Mouse (Mus musculus): ENCODE measurements around the gene Map2k7.
"Not testable (repeated sequence)": the region's sequence is repeated elsewhere in the genome, so short reads cannot be mapped to it uniquely, and the experiment has no call there.

Map2k7 gene

DNA sequence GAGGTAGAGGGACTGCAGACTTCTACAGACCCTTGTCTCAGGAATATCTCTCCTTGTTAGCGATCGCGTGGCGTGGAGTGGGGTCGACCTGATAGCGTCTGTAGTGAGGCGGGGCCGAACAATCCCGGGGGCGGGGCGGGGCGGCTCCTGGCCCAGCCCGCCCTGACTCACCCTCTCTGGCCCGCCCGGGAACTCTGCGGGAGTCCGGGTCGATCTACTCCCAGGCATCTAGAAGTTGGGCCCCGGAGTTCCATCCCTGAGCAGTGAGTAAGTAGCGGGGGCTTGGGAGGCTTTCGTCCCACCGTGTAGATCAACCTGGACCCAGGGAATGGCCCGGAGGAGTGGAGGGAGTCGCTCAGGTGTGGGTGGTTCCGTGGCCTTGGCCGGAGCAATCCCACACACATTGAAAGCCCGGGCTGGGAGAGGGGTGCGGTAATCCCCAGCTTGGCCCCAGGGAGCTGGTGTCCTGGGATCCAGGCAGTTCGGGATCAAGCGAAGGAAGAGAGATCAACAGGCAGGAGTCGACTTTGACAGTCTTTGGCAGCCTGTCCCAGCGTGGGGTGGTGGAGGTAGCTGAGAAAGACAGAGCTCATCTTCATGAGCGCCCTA is 11.7 kb upstream of the Map2k7 start, which contains the start of gene Lrrc8e:
Lrrc8e (plus strand) TSS at position 89 of the 609 bp plus-strand sequence.
- no peak for DNase-seq

DNA sequence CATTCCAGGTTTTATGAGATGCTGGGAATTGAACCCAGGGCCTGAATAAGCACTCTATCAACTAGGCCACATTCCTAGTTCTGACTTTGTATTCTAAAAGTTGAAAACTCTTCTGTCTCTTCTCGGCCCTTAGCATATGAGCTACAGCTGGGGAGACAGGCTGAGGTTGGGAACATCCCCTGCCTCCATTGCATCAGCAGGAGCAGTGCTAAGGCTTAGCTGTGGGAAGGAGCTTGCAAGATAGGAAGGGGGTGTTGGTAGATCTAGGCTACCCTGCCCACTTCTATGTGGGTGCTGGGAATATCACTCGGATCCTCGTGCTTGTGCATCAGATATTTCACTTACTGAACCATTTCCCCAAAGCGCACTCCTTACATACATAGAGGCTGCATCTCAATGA is 10.6 kb upstream of the Map2k7 start:
- no peak for DNase-seq

DNA sequence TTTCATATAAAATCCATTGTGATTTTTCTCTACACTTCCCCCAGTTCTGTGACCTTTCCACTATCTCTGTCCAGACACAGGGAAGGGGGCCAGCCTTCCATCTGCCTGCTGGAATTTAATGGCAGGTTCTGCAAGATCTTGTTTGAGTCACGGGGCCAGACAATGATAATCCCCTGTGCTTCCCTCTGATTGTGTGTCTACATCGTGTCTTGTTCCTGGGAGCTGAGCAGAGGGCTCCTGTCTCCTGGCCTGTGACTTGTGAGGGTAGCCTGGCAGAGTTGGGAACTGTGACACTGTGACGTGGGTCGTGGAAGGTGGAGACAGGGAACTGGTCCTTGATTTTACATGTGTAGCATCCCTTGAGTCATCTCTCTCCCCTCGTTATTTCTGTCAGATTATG is 8.8 kb upstream of the Map2k7 start:
- no peak for DNase-seq

DNA sequence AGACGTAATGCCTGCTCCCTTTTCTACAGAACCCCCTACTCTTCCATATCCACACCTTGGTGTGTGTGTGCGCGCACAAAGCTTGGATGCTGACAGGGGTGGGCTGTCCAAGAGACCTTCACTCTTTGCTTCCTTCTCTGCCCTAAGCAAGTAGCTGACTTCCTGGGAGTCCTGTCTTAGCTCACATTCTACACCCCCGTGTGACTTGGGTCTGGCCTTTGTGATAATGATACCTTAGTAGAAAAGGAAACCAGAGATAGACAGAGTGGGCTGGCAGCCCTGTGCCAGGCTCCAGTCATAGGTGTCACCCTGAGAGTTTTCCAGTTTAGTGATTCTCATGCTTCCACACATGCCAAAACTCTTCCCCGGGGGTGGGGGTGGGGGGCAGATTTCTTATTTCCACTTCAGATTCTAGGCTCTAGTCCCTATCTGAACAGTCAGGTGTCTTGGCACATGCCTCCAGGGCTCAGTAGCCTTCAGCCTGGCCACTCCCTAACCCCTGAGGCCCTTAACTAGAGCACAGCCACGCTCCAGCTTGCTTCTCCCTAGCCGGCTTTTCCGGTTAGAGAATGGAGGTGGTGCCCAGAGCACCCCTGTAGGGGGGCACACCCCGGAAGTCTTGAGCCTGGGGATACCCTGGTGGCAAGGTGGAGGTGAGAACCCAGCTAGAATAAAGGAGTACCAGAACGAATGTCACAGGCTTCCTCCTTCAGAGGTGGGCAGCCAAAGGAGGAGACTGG is 7.8 kb upstream of the Map2k7 start:
- DNase-seq: no peak

DNA sequence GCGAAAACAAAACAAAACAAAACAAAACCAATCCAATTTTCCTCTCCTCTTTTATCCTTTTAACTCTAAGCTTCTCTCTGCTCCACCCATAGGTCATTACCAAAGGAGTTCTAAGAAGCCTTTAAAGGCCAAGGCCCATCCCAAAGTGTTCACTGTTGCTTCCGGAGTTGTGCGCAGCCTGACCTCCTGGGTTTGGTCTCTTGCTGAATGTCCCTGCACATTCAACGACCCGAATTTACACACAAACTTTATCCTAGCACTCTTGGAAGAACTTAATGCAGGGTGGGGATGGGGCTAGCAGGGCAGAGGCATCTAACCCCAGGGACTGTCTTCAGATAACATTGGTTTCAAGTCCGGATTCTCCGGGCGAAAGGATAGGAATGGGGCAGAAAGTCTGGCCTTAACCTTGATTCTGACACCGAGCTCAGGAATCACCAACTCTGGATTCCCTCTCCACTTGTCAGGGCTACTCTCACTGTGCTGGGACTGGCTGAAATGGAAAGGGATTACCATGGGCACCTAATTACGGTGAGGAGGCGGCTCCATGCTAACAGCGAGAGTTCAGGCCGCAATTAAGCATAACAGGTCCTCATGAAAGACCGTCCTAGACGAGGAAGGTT is 616 bp upstream of the Map2k7 start:
- DNase-seq: no peak

DNA sequence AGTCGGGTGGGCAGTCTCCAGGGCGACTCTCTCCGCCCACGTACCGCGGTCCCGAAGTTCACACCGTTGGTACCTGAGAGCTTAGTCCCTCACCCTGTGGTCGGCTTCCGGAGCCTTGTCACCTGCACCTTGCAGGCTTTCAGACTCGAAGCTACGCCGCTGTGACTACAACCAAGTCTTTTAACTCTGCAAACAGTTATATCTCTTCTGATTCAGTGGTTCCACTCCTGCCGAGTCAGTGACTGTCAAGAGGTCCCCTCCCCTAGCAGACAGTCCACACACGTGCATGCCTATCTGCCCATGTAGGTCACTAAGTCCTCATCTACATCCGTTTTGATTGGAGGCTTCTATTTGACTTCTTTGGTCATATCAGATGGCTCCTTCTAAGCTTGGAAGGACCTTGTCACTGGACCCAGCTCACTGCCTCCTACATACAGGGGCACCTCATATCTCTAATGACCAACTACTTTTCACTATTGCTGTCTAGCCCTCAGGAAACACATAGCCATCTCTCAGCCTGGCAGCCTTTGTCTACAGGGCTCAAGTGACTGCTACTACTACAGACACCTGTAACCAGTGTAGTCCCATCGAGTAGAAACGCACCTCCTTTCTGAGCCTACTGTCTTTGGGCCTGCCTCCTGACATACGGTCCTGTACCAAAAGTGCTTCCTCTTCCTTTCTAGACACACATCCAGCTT is 802 bp downstream of the Map2k7 start:
- DNase-seq: no peak

DNA sequence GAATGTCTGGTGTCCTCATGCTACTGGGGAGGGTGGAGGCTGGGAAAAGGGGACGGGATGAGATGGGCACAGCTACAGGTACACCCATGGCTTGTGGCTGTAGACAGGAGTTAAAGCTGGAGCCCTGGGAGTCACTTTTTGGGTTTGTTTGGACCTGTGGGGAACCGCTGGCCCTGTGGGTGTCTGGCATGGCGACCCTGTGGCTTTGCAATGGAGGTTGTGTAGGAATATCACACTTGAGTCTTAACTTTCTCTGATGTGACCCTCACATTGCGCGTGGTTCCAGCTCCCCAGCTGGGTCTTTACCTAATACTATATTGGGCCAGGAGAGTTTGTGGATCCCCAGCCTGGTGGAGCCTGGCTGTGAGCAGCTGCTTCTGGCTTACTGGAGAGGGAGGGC is 6.5 kb downstream of the Map2k7 start:
- no peak for DNase-seq

DNA sequence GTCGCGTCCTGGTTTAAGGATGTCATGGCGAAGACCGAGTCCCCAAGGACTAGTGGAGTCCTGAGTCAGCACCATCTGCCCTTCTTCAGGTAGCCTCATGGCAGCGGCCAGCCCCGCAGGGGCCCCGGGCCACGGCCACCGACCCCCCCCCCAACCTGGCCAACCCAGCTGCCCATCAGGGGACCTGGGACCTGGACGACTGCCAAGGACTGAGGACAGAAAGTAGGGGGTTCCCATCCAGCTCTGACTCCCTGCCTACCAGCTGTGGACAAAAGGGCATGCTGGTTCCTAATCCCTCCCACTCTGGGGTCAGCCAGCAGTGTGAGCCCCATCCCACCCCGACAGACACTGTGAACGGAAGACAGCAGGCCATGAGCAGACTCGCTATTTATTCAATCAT is 7.2 kb downstream of the Map2k7 start:
- no peak for DNase-seq

DNA sequence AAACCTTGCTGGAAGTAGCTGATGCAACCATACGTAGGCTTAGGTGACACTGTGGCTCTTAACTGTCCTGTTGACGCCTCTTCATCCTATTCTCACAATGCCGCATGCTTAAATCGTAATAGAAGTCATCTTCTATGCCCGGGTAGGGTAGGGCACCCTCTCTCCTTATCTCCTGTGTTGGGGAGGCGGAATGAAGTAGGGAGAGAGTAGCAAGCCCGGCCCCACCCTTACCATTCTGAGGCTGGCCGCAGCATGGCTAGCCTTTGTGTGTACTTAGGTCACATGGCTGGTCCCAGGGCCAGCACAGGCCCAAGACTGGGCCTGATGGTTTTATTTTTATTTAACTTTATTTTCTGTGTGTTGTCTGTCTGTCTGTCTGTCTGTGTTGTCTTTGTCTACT is 8.7 kb downstream of the Map2k7 start:
- DNase-seq: no peak

DNA sequence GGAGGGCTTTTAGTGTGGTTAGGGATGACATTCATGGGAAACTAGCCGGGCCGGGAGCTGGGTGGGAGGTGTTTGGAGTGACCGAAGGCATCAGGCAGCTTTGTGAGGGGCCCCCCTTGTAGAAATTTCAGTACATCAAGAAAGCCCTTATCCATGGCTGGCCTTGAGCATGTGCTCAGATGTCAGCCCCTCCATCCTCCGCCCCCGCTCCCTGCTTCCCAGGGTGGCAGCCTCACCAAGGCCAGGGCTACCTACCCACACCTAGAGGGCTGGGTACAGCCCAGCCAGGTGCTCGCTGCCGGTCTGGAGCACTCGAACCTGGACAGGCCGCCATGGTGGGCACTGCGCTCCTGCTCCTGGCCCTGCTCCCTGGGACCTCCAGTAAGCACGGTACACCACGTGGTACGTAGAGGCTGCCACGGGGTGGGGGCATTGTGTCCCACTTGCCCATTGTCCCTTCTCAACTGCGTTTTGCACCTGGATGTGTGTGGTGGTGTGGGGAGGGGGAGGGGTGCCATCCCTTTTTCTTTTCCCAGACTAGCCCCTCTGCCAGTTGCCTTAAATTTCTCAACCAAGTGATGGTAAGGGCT is 9.5 kb downstream of the Map2k7 start, which contains the start of gene Tgfbr3l:
Tgfbr3l (plus strand) TSS at position 264 of the 590 bp plus-strand sequence.
- no peak for DNase-seq

DNA sequence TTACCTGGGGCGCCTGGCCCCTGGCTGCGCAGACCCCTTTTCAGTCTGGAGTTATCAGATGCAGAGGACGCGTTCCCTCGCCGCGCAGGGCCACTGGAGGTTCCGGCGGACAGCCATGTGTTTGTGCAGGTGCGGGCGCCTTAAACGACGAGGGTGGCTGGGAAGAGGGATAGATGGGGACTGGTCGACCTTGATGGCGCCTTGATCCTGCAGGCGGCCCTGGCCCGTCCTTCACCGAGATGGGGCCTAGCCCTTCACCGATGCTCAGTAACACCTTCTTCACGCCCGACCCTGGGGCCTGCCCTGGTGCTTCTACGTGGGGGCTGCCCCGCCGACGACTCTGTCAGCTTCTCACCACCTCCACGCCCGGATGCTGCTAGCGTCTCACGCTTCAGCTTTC is 10.7 kb downstream of the Map2k7 start:
- no peak for DNase-seq

DNA sequence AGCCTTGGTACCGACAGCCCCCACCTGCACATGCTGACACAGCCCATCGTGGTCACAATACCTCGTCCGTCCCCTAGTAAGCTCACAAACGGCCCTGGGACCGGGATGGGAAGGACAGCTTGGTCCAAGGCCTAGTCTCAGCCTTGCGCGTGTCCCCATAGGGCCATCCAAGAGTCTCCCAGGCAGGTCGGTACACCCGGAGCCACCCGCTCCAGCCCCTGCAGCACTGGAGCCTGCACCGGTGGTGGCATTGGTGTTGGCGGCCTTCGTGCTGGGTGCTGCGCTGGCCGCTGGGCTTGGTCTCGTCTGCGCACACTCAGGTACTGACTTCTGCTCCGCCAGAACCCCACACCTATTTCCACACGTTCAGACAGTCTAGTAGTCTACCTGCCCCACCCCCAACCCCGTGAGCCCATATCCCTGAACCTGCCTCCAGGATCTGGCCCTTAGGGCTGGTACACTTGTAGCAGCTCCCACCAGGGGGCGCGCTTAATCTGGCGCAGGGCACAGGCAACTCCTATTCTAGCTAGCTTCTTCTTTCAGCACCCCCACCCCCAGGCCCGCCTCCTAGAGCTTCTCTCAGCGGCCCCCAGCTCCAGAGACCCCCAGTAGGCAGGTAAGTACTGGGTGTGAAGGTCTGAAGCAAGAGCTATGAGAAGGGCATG is 11.9 kb downstream of the Map2k7 start:
- DNase-seq: peak; percentile 81

DNA sequence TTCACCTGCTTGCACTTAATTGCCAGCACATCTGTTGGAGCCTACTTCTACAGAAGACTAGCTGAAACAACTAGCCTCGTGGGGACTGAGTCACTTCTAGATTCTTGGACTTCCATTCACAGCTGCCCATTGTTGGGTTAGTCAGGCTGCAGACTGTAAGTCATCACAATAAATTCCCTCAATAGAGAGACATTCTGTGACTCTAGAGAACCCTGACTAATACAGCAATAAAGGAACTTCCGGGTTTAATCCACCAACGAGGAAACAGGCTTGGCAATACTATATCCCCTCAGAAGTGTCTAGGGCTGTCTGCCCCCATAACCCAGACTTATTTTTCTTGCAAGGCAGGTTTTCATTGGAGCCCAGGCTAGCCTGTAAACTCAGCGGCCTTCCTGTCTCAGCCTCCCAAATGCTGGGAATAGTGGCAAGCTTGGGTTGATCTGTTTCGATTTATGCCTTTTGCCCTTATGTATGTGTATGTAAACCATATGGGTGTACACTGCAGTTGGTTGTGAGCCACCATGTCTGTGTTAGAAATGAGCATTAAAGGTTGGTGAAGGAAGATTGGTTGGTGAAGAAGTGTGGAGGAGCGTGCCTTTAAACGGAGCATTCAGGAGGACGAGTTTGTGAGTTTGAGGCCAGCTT is 13.7 kb downstream of the Map2k7 start:
- no peak for DNase-seq

DNA sequence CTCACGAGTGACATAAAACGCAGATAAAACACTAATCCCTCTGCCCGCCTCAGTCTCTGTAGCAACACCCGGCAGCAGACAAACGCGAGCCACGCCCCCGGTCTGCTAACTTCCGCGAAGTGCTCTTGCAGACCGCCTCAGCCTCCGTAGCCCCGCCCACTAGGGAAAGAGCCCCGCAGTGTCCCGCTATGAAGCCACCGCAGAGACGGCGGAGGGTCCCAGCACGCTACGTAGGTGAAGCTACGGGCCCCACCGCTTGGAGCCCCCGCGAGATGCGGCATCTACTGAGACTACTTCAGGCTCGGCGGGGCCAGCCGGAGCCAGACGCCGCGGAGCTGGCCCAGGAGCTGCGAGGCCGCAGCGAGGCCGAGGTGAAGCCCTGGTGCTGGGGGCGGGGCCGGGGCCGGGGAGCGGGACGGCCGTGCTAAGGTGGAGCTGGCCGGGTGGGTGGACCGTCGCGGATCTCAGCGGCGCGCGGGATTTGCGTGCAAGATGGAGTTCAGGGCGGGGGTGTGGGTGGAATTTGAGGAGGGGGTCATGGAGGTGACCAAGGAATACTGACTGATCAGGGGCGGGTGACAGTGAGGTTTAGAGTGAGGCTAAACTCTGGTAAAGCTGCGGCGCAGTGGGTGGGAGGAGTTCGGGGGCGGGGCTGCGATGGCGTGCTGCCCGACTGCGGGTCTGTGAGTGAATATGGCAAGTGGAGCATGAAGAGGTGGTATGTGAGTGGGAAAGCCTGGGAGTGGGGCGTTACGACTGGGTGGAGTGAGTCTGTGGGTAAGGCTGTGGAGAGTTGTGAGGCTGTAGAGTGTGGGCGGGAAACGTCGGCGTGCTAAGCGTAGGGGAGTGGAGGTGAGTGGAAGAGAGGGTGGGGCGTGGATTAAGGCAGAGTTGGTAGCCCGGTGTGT is 14.6 kb downstream of the Map2k7 start, which contains the start of gene Snapc2:
Snapc2 (plus strand) TSS at position 147 of the 908 bp plus-strand sequence.
- peak; percentile 95 for DNase-seq

DNA sequence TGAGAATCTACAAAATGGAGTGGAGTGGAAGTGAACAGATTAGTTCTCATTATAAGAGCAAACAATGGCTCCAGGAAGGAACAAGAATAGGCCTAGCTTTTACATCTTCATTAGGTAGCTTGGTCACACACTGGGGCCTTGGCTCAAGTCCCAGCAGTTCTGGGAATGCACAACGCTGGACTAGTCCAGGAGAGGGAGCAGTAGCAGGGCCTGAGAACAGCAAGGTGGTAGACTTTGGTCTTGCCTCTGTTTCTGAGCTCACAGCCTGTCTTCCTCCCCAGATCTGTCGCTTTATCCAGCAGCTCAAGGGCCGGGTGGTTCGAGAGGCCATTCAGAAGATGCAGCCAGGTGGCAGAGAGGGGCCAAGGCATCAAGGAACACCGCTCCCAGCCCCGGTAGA is 15.5 kb downstream of the Map2k7 start:
- DNase-seq: no peak

DNA sequence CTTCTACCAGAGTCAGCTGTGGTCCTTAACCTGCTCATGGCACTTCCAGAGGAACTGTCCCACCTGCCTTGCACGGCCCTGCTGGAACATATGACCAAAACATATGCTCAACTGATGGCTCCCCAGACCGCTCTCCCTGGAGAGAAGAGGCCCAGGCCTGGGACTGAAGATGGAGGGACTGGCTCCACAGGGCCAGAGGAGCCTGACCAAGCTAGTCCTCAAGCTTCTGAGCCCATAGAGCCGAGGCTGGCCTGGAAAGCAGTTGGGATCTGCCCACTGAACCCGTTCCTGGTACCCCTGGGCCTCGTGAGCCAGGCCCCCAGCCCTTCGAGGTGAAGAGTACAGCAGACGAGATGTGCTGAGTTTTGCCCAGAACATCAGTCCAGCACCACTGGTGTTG is 16.9 kb downstream of the Map2k7 start:
- not testable (repeated sequence) for DNase-seq

DNA sequence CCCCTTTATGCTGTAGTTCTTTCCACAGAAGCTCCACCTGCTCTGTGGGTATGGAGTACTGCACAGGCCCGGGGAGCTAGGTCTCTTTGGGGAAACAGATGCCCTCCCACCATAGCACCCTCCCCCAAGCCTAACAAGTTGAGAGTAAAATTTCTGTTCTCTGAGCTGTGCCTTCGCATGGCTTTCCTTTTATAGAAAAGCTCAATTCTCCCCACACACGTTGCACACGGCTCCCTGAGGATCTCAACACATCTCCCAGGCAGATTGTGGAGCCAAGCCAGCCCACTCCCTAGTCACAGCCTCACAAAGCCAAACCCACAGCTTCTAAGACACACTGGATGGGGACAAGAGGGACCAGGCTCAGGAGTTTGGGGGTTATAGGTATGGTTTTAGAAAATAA is 18.4 kb downstream of the Map2k7 start:
- no peak for DNase-seq

DNA sequence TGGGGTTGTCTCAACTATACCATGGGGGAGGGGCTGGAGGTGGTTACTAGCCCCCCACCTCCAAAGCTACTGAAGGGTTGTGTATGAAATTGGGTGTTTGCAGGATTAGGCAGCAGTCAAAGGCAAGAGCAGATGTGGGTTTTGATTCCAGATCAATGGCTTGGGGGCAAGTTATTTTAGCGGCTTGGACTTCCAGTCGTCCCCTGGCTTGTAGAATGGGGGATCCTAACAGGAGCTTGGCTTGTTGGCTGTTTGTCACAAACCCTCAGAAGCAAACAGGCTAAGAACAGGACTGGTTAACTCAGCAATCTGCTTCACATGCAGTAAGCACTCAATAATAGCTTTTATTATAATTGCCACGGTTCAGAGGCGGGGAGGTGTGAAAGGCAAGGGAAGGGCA is 18.8 kb downstream of the Map2k7 start:
- DNase-seq: no peak

DNA sequence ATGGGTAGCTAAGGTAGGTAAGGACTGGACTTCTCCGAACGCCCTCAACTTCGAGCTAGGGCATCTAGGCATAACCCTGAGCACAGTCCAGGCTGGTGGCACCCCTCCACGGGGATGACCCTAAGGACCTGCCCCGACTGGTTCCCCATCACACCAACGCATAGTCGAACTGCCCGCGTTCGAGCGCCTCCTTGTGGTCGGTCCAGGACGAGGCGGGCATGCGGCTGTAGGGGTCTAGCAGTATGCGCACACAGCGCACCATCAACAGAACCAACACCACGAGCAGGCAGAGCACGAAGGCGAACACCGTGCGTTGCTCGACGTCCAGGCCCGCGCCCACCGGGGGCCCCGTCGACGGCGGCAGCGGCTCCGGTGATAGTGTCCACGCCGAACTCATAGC is 19.7 kb downstream of the Map2k7 start:
- DNase-seq: peak; percentile 85

DNA sequence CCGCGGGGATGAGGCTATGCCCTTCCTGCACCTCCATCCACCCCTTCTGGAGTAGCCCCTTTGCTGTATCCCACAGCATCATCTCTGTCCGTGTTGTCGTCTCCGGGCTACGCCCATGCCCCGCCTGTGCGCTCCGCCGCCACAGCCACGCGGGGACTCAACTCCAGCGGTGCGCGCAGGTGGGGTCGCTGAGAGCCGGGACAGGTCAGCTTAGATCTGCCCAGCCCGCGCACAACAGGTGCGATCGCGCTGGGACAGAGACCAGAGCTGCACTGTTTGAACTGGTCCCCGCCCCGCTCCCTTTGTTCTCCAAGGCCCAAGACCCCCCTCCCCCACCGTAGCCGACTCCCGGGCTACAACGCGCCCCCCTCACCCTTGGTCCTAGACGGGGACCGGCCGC is 20.1 kb downstream of the Map2k7 start:
- no peak for DNase-seq

Data from thymus, postnatal 25 days (tissue).